Mouse (Mus musculus) heart, embryonic 13.5 days (tissue): Measurements from ENCODE around the gene Golga4. TPM values are rescaled to one million over a fixed set of nuclear protein-coding genes. Genes with fewer than 3 reads are reported as not detected.

Experiments
- ATAC-seq: fragments of 200-750 bp; cut with Nextera tagmentation; 2 replicates; pipeline ENCODE4 v1.8.0; 2017; ENCODE audit warnings: moderate TSS enrichment; ENCODE audit not compliant: insufficient number of reproducible peaks, low FRiP score, low TSS enrichment; ENCODE audit errors: extremely low read depth
- H3K27ac ChIP-seq: fragments of 300-500 bp; sonication (generic); replicated peaks from 2 replicates; pipeline ENCODE4 v1.5.1; 2015; ENCODE audit warnings: moderate library complexity, mild to moderate bottlenecking, inconsistent platforms
- H3K27me3 ChIP-seq: fragments of 300-500 bp; sonication (generic); replicated peaks from 2 replicates; pipeline ENCODE4 v1.6.1; 2015; ENCODE audit warnings: mild to moderate bottlenecking, inconsistent platforms
- H3K36me3 ChIP-seq: fragments of 300-500 bp; sonication (generic); 2 replicates; pipeline ENCODE4 v1.6.1; 2015; ENCODE audit warnings: mild to moderate bottlenecking, inconsistent platforms
- H3K4me1 ChIP-seq: fragments of 300-500 bp; sonication (generic); 2 replicates; pipeline ENCODE4 v1.6.1; 2015; ENCODE audit warnings: inconsistent platforms
- H3K4me2 ChIP-seq: fragments of 300-500 bp; sonication (generic); 2 replicates; pipeline ENCODE4 v1.6.1; 2015; ENCODE audit warnings: inconsistent platforms, mild to moderate bottlenecking, moderate library complexity
- H3K4me3 ChIP-seq: fragments of 300-500 bp; sonication (generic); 2 replicates; pipeline ENCODE4 v1.5.1; 2015; ENCODE audit warnings: moderate library complexity, mild to moderate bottlenecking, inconsistent platforms
- H3K9ac ChIP-seq: fragments of 300-500 bp; sonication (generic); 2 replicates; pipeline ENCODE4 v1.6.1; 2015; ENCODE audit warnings: inconsistent platforms, mild to moderate bottlenecking, moderate library complexity
- H3K9me3 ChIP-seq: fragments of 300-500 bp; sonication (generic); 2 replicates; pipeline ENCODE4 v1.6.1; 2016; ENCODE audit warnings: inconsistent platforms
- WGBS: fragments of 180-500 bp; shearing (Covaris S2); methylation state at CpG from one replicate; pipeline ENCODE4 v1.1.7; 2015; ENCODE audit warnings: mixed read lengths; 5-methylcytosine and 5-hydroxymethylcytosine counted together
- polyA plus RNA-seq: library from polyadenylated mRNA; unstranded; fragments of >200 nt; fragmentation: Nextera tagmentation; extraction: Ambion mirVana; gene quantifications from 2 replicates; pipeline ENCODE4 v1.2.1, GENCODE M21; 2015

Gene Golga4
- 47.5 and 51.0 TPM in 2 replicates for polyA plus RNA-seq

DNA sequence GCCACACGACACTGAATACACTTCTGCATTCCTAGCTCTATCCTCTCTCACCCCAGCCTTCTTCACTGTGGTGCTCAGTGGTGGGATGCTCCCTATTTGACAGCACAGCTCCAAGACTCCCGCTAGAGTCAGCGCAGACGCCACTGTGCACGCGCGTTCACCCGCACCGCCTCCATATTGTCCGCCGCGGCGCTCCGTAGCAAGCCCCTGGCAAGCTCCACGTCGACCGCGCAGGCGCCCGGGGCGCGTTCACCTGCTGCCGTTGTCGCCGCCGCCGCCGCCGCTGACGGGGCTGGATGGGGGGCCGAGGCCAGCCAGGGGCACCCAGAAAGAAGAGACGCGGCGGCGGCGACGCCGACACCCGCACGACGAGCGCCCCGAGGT lies at the start of gene Golga4:
Gene Golga4 (plus strand): TSS at position 248 of the 384 bp plus-strand sequence.
- Histone ChIP-seq H3K9ac (peak within 1 kb of the TSS; percentile 97), H3K4me1 (peaks cover 41% of the 10 kb centered on the region), H3K36me3 (peaks cover 5% of the 10 kb centered on the region; the same call in 1 of the 2 replicates), H3K9me3 (no peaks in the 10 kb centered on the region), H3K27me3 (no peaks in the 10 kb centered on the region), H3K4me2 (peak within 1 kb of the TSS; percentile 94), H3K4me3 (peak within 1 kb of the TSS; percentile 92), H3K27ac (peak within 1 kb of the TSS; percentile 81)
- no peak for ATAC-seq
- under 1% methylated on average over 42 of the region's 43 CpGs for WGBS

DNA sequence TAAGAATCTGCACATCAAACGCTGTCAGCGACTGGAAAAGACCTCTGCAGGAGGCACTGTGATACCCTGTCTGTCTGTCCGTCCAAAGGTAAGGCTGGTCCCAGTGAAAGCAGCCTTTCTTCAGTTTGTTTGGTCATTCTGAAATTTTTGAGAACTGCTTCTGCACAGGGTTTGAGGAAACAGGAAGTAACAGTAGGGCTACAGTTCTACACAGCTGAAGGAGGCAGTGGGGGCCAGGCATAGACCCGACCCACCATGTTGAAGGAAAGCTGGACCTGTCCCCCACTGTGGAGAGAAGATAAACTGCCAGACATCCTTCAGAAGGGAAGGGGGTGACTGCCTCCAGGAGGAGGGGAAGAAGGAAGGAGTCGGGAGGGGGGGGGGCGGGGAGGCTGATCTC lies 49.7 kb upstream of the Golga4 start:
- Histone ChIP-seq H3K9ac (no peak overlapping the region), H3K27ac (no peak overlapping the region), H3K4me3 (no peak overlapping the region), H3K27me3 (peaks cover 35% of the 10 kb centered on the region), H3K36me3 (no peaks in the 10 kb centered on the region), H3K9me3 (no peaks in the 10 kb centered on the region), H3K4me1 (no peaks in the 10 kb centered on the region), H3K4me2 (no peak overlapping the region)
- WGBS, result 27% methylated on average over 5 of the region's 6 CpGs
- ATAC-seq, result no peak

DNA sequence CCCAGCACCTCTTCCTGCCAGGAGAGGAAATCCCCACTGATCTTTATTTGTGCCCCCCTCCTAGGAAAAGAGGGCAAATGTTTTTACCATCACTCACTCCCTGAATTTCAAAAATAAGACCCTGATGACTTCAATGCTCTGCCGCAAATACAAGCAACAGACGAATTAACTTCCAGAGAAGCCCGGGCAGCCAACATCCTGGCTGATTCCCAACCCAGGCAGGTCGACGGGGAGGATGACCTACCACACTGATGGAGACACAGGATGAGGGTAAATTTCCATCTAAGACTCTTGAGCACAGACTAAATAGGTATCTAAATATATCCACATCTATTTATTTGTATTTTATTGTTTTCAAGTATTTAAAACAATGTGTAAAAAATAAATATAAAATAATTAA lies 48.0 kb upstream of the Golga4 start:
- Histone ChIP-seq H3K4me2 (no peak overlapping the region), H3K9ac (no peak overlapping the region), H3K4me1 (no peaks in the 10 kb centered on the region), H3K27me3 (peaks cover 35% of the 10 kb centered on the region), H3K9me3 (no peaks in the 10 kb centered on the region), H3K27ac (no peak overlapping the region), H3K36me3 (no peaks in the 10 kb centered on the region), H3K4me3 (no peak overlapping the region)
- no peak for ATAC-seq
- 11% methylated on average over 5 of the region's 5 CpGs for WGBS

DNA sequence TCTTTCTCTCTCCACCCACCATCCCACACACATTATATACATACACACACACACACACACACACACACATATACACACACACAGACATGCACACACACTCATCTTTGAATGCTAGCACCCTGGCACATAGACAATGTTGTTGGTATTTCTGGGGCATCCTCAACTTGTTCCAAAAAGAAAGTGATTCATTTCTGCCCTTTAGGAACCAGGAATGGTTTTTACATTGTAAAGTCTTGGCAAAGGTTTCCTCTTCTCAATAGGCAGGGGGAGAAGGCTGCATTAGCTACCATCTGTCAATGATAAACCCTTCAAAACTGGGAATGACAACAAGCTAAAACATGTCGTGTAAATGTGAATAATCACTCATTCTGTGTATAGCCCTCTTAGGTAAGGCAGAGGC lies 42.0 kb upstream of the Golga4 start:
- 60% methylated on average over 1 of the region's 1 CpGs for WGBS
- Histone ChIP-seq H3K27me3 (peaks cover 39% of the 10 kb centered on the region), H3K9ac (no peak overlapping the region), H3K4me2 (no peak overlapping the region), H3K4me1 (no peaks in the 10 kb centered on the region; the same call in 1 of the 2 replicates), H3K4me3 (no peak overlapping the region), H3K27ac (no peak overlapping the region), H3K36me3 (no peaks in the 10 kb centered on the region), H3K9me3 (no peaks in the 10 kb centered on the region)
- no peak for ATAC-seq

DNA sequence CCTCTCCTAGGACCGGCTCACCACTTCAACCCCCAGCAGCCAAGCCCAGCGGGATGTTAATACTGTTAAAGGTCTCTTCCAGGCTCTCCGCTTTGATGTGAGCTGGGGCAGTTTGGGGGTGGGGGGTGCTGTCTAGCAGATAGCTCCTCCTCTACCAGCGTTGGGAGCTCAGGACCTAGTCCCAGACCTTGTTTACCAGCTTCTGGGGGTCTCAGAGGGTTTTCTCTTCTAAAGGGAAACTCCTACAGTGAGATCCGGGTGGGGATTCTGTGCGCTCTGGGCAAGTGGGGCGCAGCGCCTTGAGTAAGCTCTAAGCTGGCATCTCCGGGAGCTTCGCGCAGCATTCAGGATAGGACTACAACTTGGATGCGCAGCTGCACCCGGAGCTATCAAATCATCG lies 37.8 kb upstream of the Golga4 start:
- Histone ChIP-seq H3K27ac (no peak overlapping the region), H3K4me3 (0 out of 2 replicates have a peak overlapping the region, but pooled peaks have one; percentile 22), H3K9ac (no peak overlapping the region), H3K4me2 (peak overlapping the region; percentile 42), H3K9me3 (no peaks in the 10 kb centered on the region), H3K4me1 (no peaks in the 10 kb centered on the region; the same call in 1 of the 2 replicates), H3K27me3 (peaks cover 81% of the 10 kb centered on the region), H3K36me3 (no peaks in the 10 kb centered on the region)
- no peak for ATAC-seq
- WGBS, result 3% methylated on average over 14 of the region's 14 CpGs

DNA sequence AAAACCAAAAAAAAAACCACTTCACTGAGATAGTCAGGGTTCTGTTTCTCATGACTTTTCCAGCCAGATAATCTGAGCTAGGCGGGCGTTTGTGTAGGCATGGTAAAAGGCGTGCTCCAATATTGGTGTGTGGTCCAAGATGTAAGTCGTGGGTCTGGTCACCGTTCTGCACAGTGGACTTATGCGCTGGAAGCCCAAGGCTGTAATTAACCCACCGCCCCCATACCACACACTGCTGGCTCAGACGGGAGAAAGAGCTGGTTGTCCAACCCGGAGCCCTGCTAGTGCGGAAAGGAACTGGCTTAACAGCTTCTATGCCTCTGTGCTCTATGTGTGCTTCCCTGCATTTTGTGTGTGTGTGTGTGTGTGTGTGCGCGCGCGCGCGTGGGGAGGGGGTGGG lies 36.8 kb upstream of the Golga4 start:
- peaks cover 76% of the 10 kb centered on the region for H3K27me3 ChIP-seq
- no peaks in the 10 kb centered on the region for H3K36me3 ChIP-seq
- 0 out of 2 replicates have a peak overlapping the region, but pooled peaks have one; percentile 22 for H3K4me3 ChIP-seq
- H3K9me3 ChIP-seq, result no peaks in the 10 kb centered on the region
- H3K4me1 ChIP-seq, result no peaks in the 10 kb centered on the region; the same call in 1 of the 2 replicates
- no peak for ATAC-seq
- peak overlapping the region; percentile 19 for H3K4me2 ChIP-seq
- H3K27ac ChIP-seq, result no peak overlapping the region
- H3K9ac ChIP-seq, result no peak overlapping the region
- WGBS, result 14% methylated on average over 16 of the region's 16 CpGs

DNA sequence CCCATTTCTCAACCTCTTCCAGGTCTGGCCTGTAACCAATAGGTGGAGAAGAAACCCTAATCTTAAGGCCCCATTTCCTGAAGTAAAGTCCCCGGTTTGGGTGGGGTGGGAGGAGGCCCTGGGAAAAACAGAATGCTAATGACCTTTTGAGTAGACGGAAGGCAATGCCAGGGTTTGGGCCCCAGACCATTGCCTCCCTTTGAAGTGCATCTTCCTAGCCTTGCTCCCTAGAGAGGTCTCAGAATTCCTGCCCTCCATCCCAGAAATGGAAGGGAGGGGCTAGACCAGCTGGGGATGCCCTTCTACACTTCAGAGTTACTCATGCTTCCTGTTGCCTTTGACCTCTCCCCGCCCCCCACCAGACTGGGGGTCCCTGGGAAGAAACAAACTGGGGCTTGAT lies 34.8 kb upstream of the Golga4 start:
- Histone ChIP-seq H3K27ac (no peak overlapping the region), H3K27me3 (peaks cover 86% of the 10 kb centered on the region), H3K4me2 (no peak overlapping the region), H3K4me3 (no peak overlapping the region), H3K4me1 (peaks cover 2% of the 10 kb centered on the region), H3K9ac (no peak overlapping the region), H3K36me3 (no peaks in the 10 kb centered on the region), H3K9me3 (no peaks in the 10 kb centered on the region)
- no peak for ATAC-seq
- 18% methylated on average over 3 of the region's 3 CpGs for WGBS

DNA sequence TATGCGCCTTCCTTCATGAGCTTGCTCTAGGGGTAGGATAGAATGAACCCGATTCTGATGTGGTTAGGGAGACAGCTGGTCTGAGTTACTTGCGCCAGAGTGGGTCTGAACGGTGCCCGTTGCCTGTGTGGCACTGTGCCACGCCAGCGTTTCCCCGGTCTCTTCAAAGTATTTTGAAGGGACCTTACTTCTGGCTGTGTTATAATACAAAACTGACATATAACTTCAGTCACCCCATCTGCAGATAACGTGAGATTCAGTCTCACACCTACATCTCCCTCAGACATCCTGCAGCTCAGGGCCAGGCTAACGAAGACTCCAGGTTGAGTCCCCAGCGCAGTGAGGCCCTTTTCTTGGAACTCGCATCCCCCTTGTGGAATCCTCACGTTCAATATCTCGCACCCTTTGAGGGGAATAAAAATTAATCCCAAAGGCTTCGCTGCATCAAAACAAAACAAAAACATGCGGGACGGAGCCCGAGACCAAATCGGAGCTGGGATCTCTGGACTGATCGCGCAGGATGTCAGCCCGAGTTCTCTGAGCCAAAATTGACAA lies 29.8 kb upstream of the Golga4 start:
- WGBS, result 3% methylated on average over 22 of the region's 22 CpGs
- Histone ChIP-seq H3K36me3 (no peaks in the 10 kb centered on the region), H3K4me3 (peak overlapping the region; percentile 59), H3K9ac (no peak overlapping the region), H3K4me2 (peak overlapping the region; percentile 78), H3K27me3 (peaks cover 90% of the 10 kb centered on the region), H3K9me3 (no peaks in the 10 kb centered on the region), H3K4me1 (peaks cover 33% of the 10 kb centered on the region), H3K27ac (no peak overlapping the region)
- no peak for ATAC-seq

DNA sequence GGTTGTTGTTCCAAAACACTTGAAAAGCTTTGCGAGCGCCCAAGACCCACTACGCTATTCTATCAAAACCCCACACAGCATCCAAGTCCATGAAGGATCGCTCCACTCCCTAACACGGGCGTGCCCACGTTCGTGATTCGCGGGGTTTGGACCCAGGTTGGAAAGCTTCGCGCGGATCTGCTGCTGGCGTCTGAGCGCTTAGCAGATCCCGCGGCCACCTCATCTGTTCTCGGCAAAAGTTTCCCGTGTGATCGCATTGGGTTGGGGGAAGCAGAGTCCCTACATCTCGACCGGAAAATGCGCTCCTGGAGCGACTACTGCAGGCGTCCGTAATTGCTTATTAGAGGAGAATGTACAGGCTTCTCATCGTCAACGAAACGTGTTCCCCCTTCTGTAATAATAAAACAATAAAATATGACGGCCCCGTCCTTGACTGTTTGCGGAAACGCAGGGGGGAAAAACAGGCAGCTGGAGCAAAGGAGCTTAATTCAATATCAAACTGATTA lies 29.2 kb upstream of the Golga4 start:
- no peaks in the 10 kb centered on the region for H3K9me3 ChIP-seq
- peaks cover 90% of the 10 kb centered on the region for H3K27me3 ChIP-seq
- no peak overlapping the region for H3K9ac ChIP-seq
- no peak for ATAC-seq
- H3K4me1 ChIP-seq, result peaks cover 33% of the 10 kb centered on the region
- peak overlapping the region; percentile 59 for H3K4me3 ChIP-seq
- no peaks in the 10 kb centered on the region for H3K36me3 ChIP-seq
- no peak overlapping the region for H3K27ac ChIP-seq
- H3K4me2 ChIP-seq, result peak overlapping the region; percentile 78
- WGBS, result under 1% methylated on average over 33 of the region's 33 CpGs

DNA sequence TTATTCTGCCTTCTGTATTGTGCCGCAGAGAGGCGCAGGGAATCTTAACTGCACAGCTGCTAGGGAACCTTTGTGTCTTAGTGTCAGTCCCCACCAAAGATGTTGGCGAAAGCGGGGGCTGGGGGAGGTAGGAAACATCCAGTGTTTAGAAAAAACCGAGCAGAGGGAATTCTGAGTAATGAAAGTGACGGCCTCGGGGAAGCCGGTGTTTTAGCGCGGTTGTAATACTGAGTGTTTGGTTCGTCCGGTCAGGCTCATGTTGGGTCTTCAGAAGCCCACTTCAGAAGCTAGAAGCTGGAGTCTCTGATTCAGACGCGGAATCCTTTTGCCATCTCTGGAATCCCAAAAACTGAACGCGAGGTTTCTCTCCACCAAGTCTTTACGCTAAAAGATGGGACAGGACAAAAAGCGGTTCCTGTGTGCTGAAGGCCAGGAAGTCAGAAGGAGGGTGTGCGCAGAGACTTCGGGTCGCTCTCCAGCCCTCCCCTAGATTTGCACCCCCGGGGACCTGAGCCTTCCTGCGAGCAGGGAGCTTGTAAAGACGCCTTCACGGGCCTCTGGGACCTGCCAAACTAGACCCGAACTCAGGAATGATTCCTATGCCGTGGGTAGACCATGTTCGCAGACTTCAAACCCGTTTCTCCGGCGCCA lies 28.7 kb upstream of the Golga4 start:
- Histone ChIP-seq H3K4me2 (peak overlapping the region; percentile 78), H3K9ac (no peak overlapping the region), H3K36me3 (no peaks in the 10 kb centered on the region), H3K4me1 (peaks cover 33% of the 10 kb centered on the region), H3K4me3 (peak overlapping the region; percentile 59), H3K27me3 (peaks cover 90% of the 10 kb centered on the region), H3K27ac (no peak overlapping the region), H3K9me3 (no peaks in the 10 kb centered on the region)
- no peak for ATAC-seq
- under 1% methylated on average over 31 of the region's 31 CpGs for WGBS

DNA sequence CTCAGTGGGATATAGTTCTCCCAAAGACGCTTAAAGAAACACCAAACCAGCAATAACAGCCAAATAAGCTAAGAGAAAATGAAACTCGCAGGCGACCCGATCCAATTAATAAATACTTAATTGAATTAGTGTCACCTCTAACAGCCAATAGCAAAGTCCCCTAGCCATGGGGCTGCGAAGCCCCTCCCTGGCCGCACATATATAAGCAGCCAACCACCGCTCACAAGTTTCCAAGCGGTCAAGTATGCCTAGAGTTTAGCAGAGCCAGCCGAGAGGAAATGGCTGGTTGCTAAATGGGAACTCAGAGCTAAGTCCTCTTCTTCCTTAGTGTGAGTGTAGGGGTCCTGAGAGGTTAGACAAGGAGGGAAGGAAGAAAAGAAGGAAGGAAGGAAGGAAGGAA lies 28.1 kb upstream of the Golga4 start, which contains the start of gene Eomes:
Gene Eomes (plus strand): TSS at position 252 of the 400 bp plus-strand sequence.
- H3K4me2 ChIP-seq, result peak within 1 kb of the TSS; percentile 78
- H3K36me3 ChIP-seq, result no peaks in the 10 kb centered on the region
- H3K9me3 ChIP-seq, result no peaks in the 10 kb centered on the region
- ATAC-seq, result no peak
- peaks cover 90% of the 10 kb centered on the region for H3K27me3 ChIP-seq
- WGBS, result 1% methylated on average over 9 of the region's 9 CpGs
- peak within 1 kb of the TSS; percentile 59 for H3K4me3 ChIP-seq
- H3K9ac ChIP-seq, result peak within 1 kb of the TSS; percentile 60
- no peak within 1 kb of the TSS for H3K27ac ChIP-seq
- peaks cover 33% of the 10 kb centered on the region for H3K4me1 ChIP-seq
